Comparison of ENCODE assay signal across 28 mouse cellular contexts in genomic region chr4:35105115-35105773, GRCm38 (mm10). TPM values are rescaled to one million over a fixed set of nuclear protein-coding genes. Genes with fewer than 3 reads are reported as not detected.
DNase-seq lines count a peak whose midpoint lies in the region; ATAC-seq and TF ChIP-seq lines count a peak whose summit lies in the region.
"Had no signal": no experiment of that assay in that cellular context is flagged by ENCODE, and none has a peak within 500 bp of the region (broad histone marks: within the 10 kb centered on the region; RNA-seq: fewer than 3 reads in every experiment).

No protein-coding gene starts in this region.

- TF ChIP-seq CTCF in intestine, postnatal 0 days (IDR thresholded peaks at IDR 0.05; ENCODE audit: low read depth) = 0 out of 2 replicates have a peak, but pooled peaks have one; percentile 13
- TF ChIP-seq CTCF in liver, adult 2 months (IDR thresholded peaks at IDR 0.05; ENCODE audit: low read depth, low read length) = peak; percentile 38

- H3K79me2 ChIP-seq in liver, adult 2 months (ENCODE audit: control insufficient read depth, insufficient read depth, low read length) = peaks cover 38% of the 10 kb centered on the region

- ATAC-seq in intestine, postnatal 0 days = no peak
- no peak for ATAC-seq in intestine, embryonic 15.5 days
- peak; percentile 69 for ATAC-seq in granulocyte monocyte progenitor cell, adult 5-6 weeks (replicated peaks; ENCODE audit: poor library complexity, severe bottlenecking)
- peak; percentile 49 for ATAC-seq in megakaryocyte progenitor cell, adult 5-6 weeks (replicated peaks; ENCODE audit: poor library complexity)
- ATAC-seq: activated CD4-positive, CD25-positive, alpha-beta regulatory T cell, adult 4 months; forebrain, embryonic 13.5 days; forebrain, embryonic 15.5 days; forebrain, postnatal 0 days; Patski had no signal

- TF ChIP-seq POLR2A in liver, adult 2 months (IDR thresholded peaks at IDR 0.05; ENCODE audit: extremely low read depth, insufficient read depth, low read length) = no peak

- H3K27me3 ChIP-seq in intestine, postnatal 0 days (replicated peaks; ENCODE audit: control insufficient read depth, insufficient read depth, low read length) = no peaks in the 10 kb centered on the region
- H3K27me3 ChIP-seq in intestine, embryonic 15.5 days (replicated peaks) = no peaks in the 10 kb centered on the region
- H3K27me3 ChIP-seq in liver, adult 2 months (ENCODE audit: control insufficient read depth, insufficient read depth, low read length) = no peaks in the 10 kb centered on the region
- H3K27me3 ChIP-seq: embryonic facial prominence, embryonic 12.5 days; forebrain, embryonic 13.5 days; forebrain, embryonic 15.5 days; Patski had no signal

- H3K9ac ChIP-seq in intestine, postnatal 0 days (ENCODE audit: low read depth, low read length) = no peak overlapping the region
- no peak overlapping the region for H3K9ac ChIP-seq in intestine, embryonic 15.5 days
- H3K9ac ChIP-seq in liver, adult 2 months (ENCODE audit: low read depth, low read length) = no peak overlapping the region
- H3K9ac ChIP-seq: embryonic facial prominence, embryonic 12.5 days; forebrain, embryonic 13.5 days; forebrain, embryonic 15.5 days; forebrain, postnatal 0 days had no signal

- no peak overlapping the region for H3K4me3 ChIP-seq in intestine, postnatal 0 days (ENCODE audit: low read depth, low read length)
- H3K4me3 ChIP-seq in intestine, embryonic 15.5 days (replicated peaks) = no peak overlapping the region
- no peak overlapping the region for H3K4me3 ChIP-seq in liver, adult 2 months (ENCODE audit: insufficient read depth, low read depth, low read length)
- H3K4me3 ChIP-seq: embryonic facial prominence, embryonic 10.5 days; embryonic facial prominence, embryonic 12.5 days; forebrain, embryonic 13.5 days; forebrain, embryonic 15.5 days had no signal

- 68% methylated on average over 14 of the region's 14 CpGs for WGBS in intestine, postnatal 0 days
- WGBS in intestine, embryonic 15.5 days = 85% methylated on average over 14 of the region's 14 CpGs
- 66% methylated on average over 14 of the region's 14 CpGs for WGBS in liver, adult 2 months

- H3K36me3 ChIP-seq in intestine, postnatal 0 days (ENCODE audit: control insufficient read depth, insufficient read depth) = no peaks in the 10 kb centered on the region
- H3K36me3 ChIP-seq in intestine, embryonic 15.5 days = no peaks in the 10 kb centered on the region
- no peaks in the 10 kb centered on the region for H3K36me3 ChIP-seq in liver, adult 2 months (ENCODE audit: control insufficient read depth, insufficient read depth, low read length)
- H3K36me3 ChIP-seq: embryonic facial prominence, embryonic 10.5 days; embryonic facial prominence, embryonic 12.5 days; forebrain, embryonic 15.5 days; G1E had no signal

- 0 out of 2 replicates have a peak, but pooled peaks cover 2% of the 10 kb centered on the region for H3K4me1 ChIP-seq in intestine, postnatal 0 days (replicated peaks; ENCODE audit: control insufficient read depth, insufficient read depth, low read length)
- peaks cover 4% of the 10 kb centered on the region for H3K4me1 ChIP-seq in intestine, embryonic 15.5 days (replicated peaks)
- peaks cover 6% of the 10 kb centered on the region; the same call in 1 of the 2 replicates for H3K4me1 ChIP-seq in liver, adult 2 months (ENCODE audit: control insufficient read depth, insufficient read depth, low read length)

- no peak for DNase-seq in liver, adult 2 months (ENCODE audit: extremely low read depth, low read depth, low spot score)
- DNase-seq in liver = no peak
- no peak for DNase-seq in embryo, embryonic 10.5 days (ENCODE audit: low spot score)
- no peak for DNase-seq in cerebellum, adult 11 months
- DNase-seq: adrenal gland, adult 8-10 months; adrenal gland, postnatal 14 days; adrenal gland, postnatal 36 days; cerebellum, adult 18-20 months; cerebellum, adult 8-10 months; cerebellum, adult 9-11 months; cerebellum, postnatal 14 days; cerebellum, postnatal 36 days; forebrain, postnatal 0 days had no signal

- H3K9me3 ChIP-seq in intestine, postnatal 0 days (ENCODE audit: control insufficient read depth) = no peaks in the 10 kb centered on the region
- no peaks in the 10 kb centered on the region for H3K9me3 ChIP-seq in intestine, embryonic 15.5 days
- H3K9me3 ChIP-seq: embryonic facial prominence, embryonic 10.5 days; embryonic facial prominence, embryonic 12.5 days; forebrain, embryonic 13.5 days; forebrain, embryonic 15.5 days; G1E had no signal

- H3K27ac ChIP-seq in intestine, postnatal 0 days (ENCODE audit: low read depth, low read length) = no peak overlapping the region; the same call in 1 of the 2 replicates
- H3K27ac ChIP-seq in intestine, embryonic 15.5 days = no peak overlapping the region
- no peak overlapping the region for H3K27ac ChIP-seq in liver, adult 2 months (replicated peaks; ENCODE audit: insufficient read depth, low read depth, low read length)
- H3K27ac ChIP-seq: embryonic facial prominence, embryonic 10.5 days; embryonic facial prominence, embryonic 12.5 days; forebrain, embryonic 13.5 days; forebrain, embryonic 15.5 days had no signal

- no peak overlapping the region for H3K4me2 ChIP-seq in intestine, postnatal 0 days (replicated peaks; ENCODE audit: low read depth)
- no peak overlapping the region for H3K4me2 ChIP-seq in intestine, embryonic 15.5 days (replicated peaks)
- H3K4me2 ChIP-seq: embryonic facial prominence, embryonic 12.5 days; forebrain, embryonic 13.5 days; forebrain, embryonic 15.5 days had no signal

RNA-seq across cellular contexts. Expression of gene Ifnk, which starts 46.6 kb away (rescaled TPM):
- 0.25 and 0.51 TPM in 2 replicates for polyA plus RNA-seq in intestine, postnatal 0 days (2015; fragmentation: Nextera tagmentation; extraction: Ambion mirVana)
- 0.49 and 0.64 TPM in 2 replicates for polyA plus RNA-seq in intestine, embryonic 15.5 days (2015; fragmentation: Nextera tagmentation; extraction: Ambion mirVana)
- not detected in 2 replicates for total RNA-seq in liver, adult 2 months (2014; rRNA removed)
- polyA plus RNA-seq in liver, adult 2 months (2012; rRNA removed) = not detected in 2 replicates
- total RNA-seq in granulocyte monocyte progenitor cell, adult 5-6 weeks (2014; fragmentation: Nextera tagmentation) = not detected in 2 replicates
- not detected in 2 replicates for total RNA-seq in granulocyte monocyte progenitor cell, adult 5-6 weeks (2017)
- total RNA-seq in megakaryocyte progenitor cell, adult 5-6 weeks (2015) = not detected in 2 replicates
- not detected in 2 replicates for total RNA-seq in megakaryocyte progenitor cell, adult 5-6 weeks (2017)
- total RNA-seq: adrenal gland, adult 18-20 months; adrenal gland, postnatal 14 days; adrenal gland, postnatal 36 days; common myeloid progenitor, adult 5-6 weeks; forebrain, postnatal 0 days; G1E had no signal
- polyA plus RNA-seq: activated CD4-positive, CD25-positive, alpha-beta regulatory T cell, adult 4 months; C2C12; embryonic facial prominence, embryonic 14.5 days; forebrain, embryonic 13.5 days; forebrain, postnatal 0 days; G1E; Patski had no signal

RNA-seq across cellular contexts. Expression of gene Mob3b, which starts 52.0 kb away (rescaled TPM):
- polyA plus RNA-seq in intestine, postnatal 0 days (2015; fragmentation: Nextera tagmentation; extraction: Ambion mirVana) = 21.0 and 21.2 TPM in 2 replicates
- polyA plus RNA-seq in intestine, embryonic 15.5 days (2015; fragmentation: Nextera tagmentation; extraction: Ambion mirVana) = 30.2 and 32.1 TPM in 2 replicates
- total RNA-seq in liver, adult 2 months (2014; rRNA removed) = 18.3 and 23.6 TPM in 2 replicates
- 13.4 and 16.5 TPM in 2 replicates for polyA plus RNA-seq in liver, adult 2 months (2012; rRNA removed)
- 1.4 and 7.8 TPM in 2 replicates for total RNA-seq in granulocyte monocyte progenitor cell, adult 5-6 weeks (2014; fragmentation: Nextera tagmentation)
- total RNA-seq in granulocyte monocyte progenitor cell, adult 5-6 weeks (2017) = 0.77 and 2.2 TPM in 2 replicates
- 5.4 and 6.2 TPM in 2 replicates for total RNA-seq in megakaryocyte progenitor cell, adult 5-6 weeks (2015)
- 2.5 and 3.2 TPM in 2 replicates for total RNA-seq in megakaryocyte progenitor cell, adult 5-6 weeks (2017)
- polyA plus RNA-seq: G1E had no signal

Comparison
In these comparisons a context has a peak if more than half of its experiments do, and no peak if none do; other contexts are left out.
1. ATAC-seq: peak in granulocyte monocyte progenitor cell, adult 5-6 weeks (single experiment) and megakaryocyte progenitor cell, adult 5-6 weeks (single experiment); none in intestine, postnatal 0 days (single experiment) and intestine, embryonic 15.5 days (single experiment).